ENCODE assay signal across 8 mouse cellular contexts in genomic region chr3:148343256-148343632, GRCm38 (mm10).
A peak's percentile ranks its signal among the peaks of the same experiment; 100 is the strongest.
DNase-seq lines count a peak whose midpoint lies in the region; ATAC-seq and TF ChIP-seq lines count a peak whose summit lies in the region.

No protein-coding gene starts in this region.

- peak; percentile 85 for DNase-seq in lung, embryonic 14.5 days
- DNase-seq in lung, adult 18-20 months: no peak
- DNase-seq in hindbrain, postnatal 0 days (ENCODE audit: low spot score): peak; percentile 13
- peak; percentile 53 for DNase-seq in retina, postnatal 1 day
- no peak for DNase-seq in urinary bladder, postnatal 36 days (ENCODE audit: low spot score in 2 of 2)
- DNase-seq in cerebellum, adult 11 months: no peak
- DNase-seq in frontal cortex, postnatal 14 days (ENCODE audit: low spot score in 2 of 2): no peak

- ATAC-seq in lung, embryonic 14.5 days (ENCODE audit: insufficient read depth): peak; percentile 74
- ATAC-seq in forebrain, embryonic 13.5 days: peak; percentile 83; the same call in 1 of the 2 replicates
- ATAC-seq in hindbrain, postnatal 0 days: no peak

- H3K27ac ChIP-seq in lung, embryonic 14.5 days (ENCODE audit: low read depth): peak overlapping the region; percentile 6; the same call in 1 of the 2 replicates
- peak overlapping the region; percentile 58; the same call in 1 of the 2 replicates for H3K27ac ChIP-seq in forebrain, embryonic 13.5 days
- H3K27ac ChIP-seq in hindbrain, postnatal 0 days: peak overlapping the region; percentile 7; the same call in 1 of the 2 replicates

- H3K27me3 ChIP-seq in lung, embryonic 14.5 days (ENCODE audit: insufficient read depth, low read length): no peaks in the 10 kb centered on the region
- H3K27me3 ChIP-seq in forebrain, embryonic 13.5 days: no peaks in the 10 kb centered on the region
- H3K27me3 ChIP-seq in hindbrain, postnatal 0 days (ENCODE audit: insufficient read depth, low read length): no peaks in the 10 kb centered on the region

- H3K9ac ChIP-seq in lung, embryonic 14.5 days: no peak overlapping the region
- H3K9ac ChIP-seq in forebrain, embryonic 13.5 days: no peak overlapping the region
- H3K9ac ChIP-seq in hindbrain, postnatal 0 days (replicated peaks; ENCODE audit: low read length): no peak overlapping the region

- TF ChIP-seq CTCF in lung, embryonic 14.5 days (IDR thresholded peaks at IDR 0.05; ENCODE audit: low read depth): no peak; the same call in 1 of the 2 replicates
- TF ChIP-seq CTCF in hindbrain, postnatal 0 days (IDR thresholded peaks at IDR 0.05; ENCODE audit: low read depth): no peak

- no peaks in the 10 kb centered on the region for H3K9me3 ChIP-seq in lung, embryonic 14.5 days (ENCODE audit: low read depth, low read length)
- no peaks in the 10 kb centered on the region for H3K9me3 ChIP-seq in forebrain, embryonic 13.5 days (replicated peaks)
- no peaks in the 10 kb centered on the region for H3K9me3 ChIP-seq in hindbrain, postnatal 0 days (ENCODE audit: low read length)

- H3K4me1 ChIP-seq in lung, embryonic 14.5 days (ENCODE audit: insufficient read depth): peaks cover 3% of the 10 kb centered on the region; the same call in 1 of the 2 replicates
- peaks cover 16% of the 10 kb centered on the region for H3K4me1 ChIP-seq in forebrain, embryonic 13.5 days
- H3K4me1 ChIP-seq in hindbrain, postnatal 0 days (ENCODE audit: insufficient read depth, low read length): peaks cover 6% of the 10 kb centered on the region; the same call in 1 of the 2 replicates

- WGBS in lung, embryonic 14.5 days: 6% methylated on average over 3 of the region's 3 CpGs
- 2% methylated on average over 3 of the region's 3 CpGs for WGBS in forebrain, embryonic 13.5 days
- WGBS in hindbrain, postnatal 0 days: 11% methylated on average over 3 of the region's 3 CpGs

- H3K4me2 ChIP-seq in lung, embryonic 14.5 days: peak overlapping the region; percentile 39; the same call in 1 of the 2 replicates
- H3K4me2 ChIP-seq in forebrain, embryonic 13.5 days: peak overlapping the region; percentile 42
- peak overlapping the region; percentile 43 for H3K4me2 ChIP-seq in hindbrain, postnatal 0 days (ENCODE audit: low read depth, low read length)

- no peak overlapping the region for H3K4me3 ChIP-seq in lung, embryonic 14.5 days (ENCODE audit: low read depth, low read length)
- H3K4me3 ChIP-seq in forebrain, embryonic 13.5 days: no peak overlapping the region
- H3K4me3 ChIP-seq in hindbrain, postnatal 0 days (ENCODE audit: low read length): no peak overlapping the region

- H3K36me3 ChIP-seq in lung, embryonic 14.5 days (ENCODE audit: insufficient read depth): no peaks in the 10 kb centered on the region
- H3K36me3 ChIP-seq in forebrain, embryonic 13.5 days (ENCODE audit: poor library complexity, severe bottlenecking): no peaks in the 10 kb centered on the region
- no peaks in the 10 kb centered on the region for H3K36me3 ChIP-seq in hindbrain, postnatal 0 days (ENCODE audit: insufficient read depth, low read length)

Comparison
In these comparisons a context has a peak if more than half of its experiments do, and no peak if none do; other contexts are left out.
1. DNase-seq: peak in lung, embryonic 14.5 days (single experiment), hindbrain, postnatal 0 days (single experiment) and retina, postnatal 1 day (single experiment); none in lung, adult 18-20 months (0 of 2), urinary bladder, postnatal 36 days (0 of 2), cerebellum, adult 11 months (single experiment) and frontal cortex, postnatal 14 days (0 of 2).
2. H3K27ac ChIP-seq: peak in every context shown above with its lines; median percentile 58 in forebrain, embryonic 13.5 days; 7 in hindbrain, postnatal 0 days; 6 in lung, embryonic 14.5 days.
3. Peak in every context shown above with its lines, with median percentiles within 50 percentile points of each other: H3K4me2 ChIP-seq.